Mouse (Mus musculus) liver, adult 2 months (tissue): Measurements from ENCODE around the gene Hexa. TPM values are rescaled to one million over a fixed set of nuclear protein-coding genes. Genes with fewer than 3 reads are reported as not detected.

ENCODE experiments used
- DNase-seq: peaks from one replicate; pipeline ENCODE4 v3.0.0-alpha.2; 2011; ENCODE audit warnings: low read depth, low spot score; ENCODE audit errors: extremely low read depth
- H3K27ac ChIP-seq: fragments of 200-500 bp; replicated peaks from 2 replicates; pipeline ENCODE4 v1.5.1; 2012; ENCODE audit warnings: low read depth, mild to moderate bottlenecking, control low read depth, inconsistent platforms, low read length; ENCODE audit not compliant: insufficient read depth
- H3K27me3 ChIP-seq: fragments of 200-500 bp; 2 replicates; pipeline ENCODE4 v1.6.1; 2012; ENCODE audit warnings: mild to moderate bottlenecking, moderate library complexity, low read length, inconsistent platforms; ENCODE audit not compliant: control insufficient read depth, insufficient read depth
- H3K36me3 ChIP-seq: fragments of 200-500 bp; 2 replicates; pipeline ENCODE4 v1.6.1; 2012; ENCODE audit warnings: low read length, inconsistent platforms; ENCODE audit not compliant: control insufficient read depth, insufficient read depth
- H3K4me1 ChIP-seq: fragments of 200-500 bp; 2 replicates; pipeline ENCODE4 v1.6.1; 2011; ENCODE audit warnings: low read length; ENCODE audit not compliant: control insufficient read depth, insufficient read depth
- H3K4me3 ChIP-seq: fragments of 200-500 bp; 2 replicates; pipeline ENCODE4 v1.5.1; 2011; ENCODE audit warnings: low read depth, mild to moderate bottlenecking, control low read depth, low read length, moderate library complexity; ENCODE audit not compliant: insufficient read depth
- H3K79me2 ChIP-seq: fragments of 200-500 bp; 2 replicates; pipeline ENCODE4 v1.6.1; 2012; ENCODE audit warnings: inconsistent platforms, mild to moderate bottlenecking, low read length, moderate library complexity; ENCODE audit not compliant: control insufficient read depth, insufficient read depth
- H3K9ac ChIP-seq: fragments of 200-500 bp; 2 replicates; pipeline ENCODE4 v1.6.1; 2012; ENCODE audit warnings: low read depth, mild to moderate bottlenecking, control low read depth, inconsistent platforms, low read length
- CTCF ChIP-seq: fragments of 200-500 bp; IDR thresholded peaks from 2 replicates; pipeline ENCODE4 v1.5.1; 2011; ENCODE audit warnings: low read depth, low read length, control low read depth
- POLR2A ChIP-seq: fragments of 200-500 bp; IDR thresholded peaks from 2 replicates; pipeline ENCODE4 v1.6.1; 2011; ENCODE audit warnings: low read length, control low read depth; ENCODE audit not compliant: insufficient read depth; ENCODE audit errors: extremely low read depth
- WGBS: fragments of 180-500 bp; shearing (Covaris S2); methylation state at CpG from one replicate; pipeline ENCODE4 v1.1.7; 2018; 5-methylcytosine and 5-hydroxymethylcytosine counted together
- polyA plus RNA-seq: library from polyadenylated mRNA; depleted of rRNA; stranded (reverse); fragments of >200 nt; gene quantifications from 2 replicates; pipeline ENCODE4 v1.2.3, GENCODE M21; 2012
- total RNA-seq: library from RNA; depleted of rRNA; stranded (reverse); fragments of >200 nt; gene quantifications from 2 replicates; pipeline ENCODE4 v1.2.3, GENCODE M21; 2014

Gene Hexa
- total and polyA plus RNA-seq, 2 experiments, result 39.6 to 46.2 TPM

GRCm38 (mm10) chr9:59547869-59548268, 8.5 kb downstream of the Hexa start:
- peaks cover 11% of the 10 kb centered on the region; the same call in 1 of the 2 replicates for H3K4me1 ChIP-seq
- H3K27me3 ChIP-seq, result no peaks in the 10 kb centered on the region
- no peak overlapping the region for H3K9ac ChIP-seq
- H3K36me3 ChIP-seq, result no peaks in the 10 kb centered on the region
- no peak overlapping the region for H3K4me3 ChIP-seq
- no peak overlapping the region for H3K27ac ChIP-seq
- no peak for TF ChIP-seq CTCF
- WGBS, result 80% methylated on average over 1 of the region's 1 CpGs
- DNase-seq, result no peak
- peaks cover 8% of the 10 kb centered on the region; the same call in 1 of the 2 replicates for H3K79me2 ChIP-seq

GRCm38 (mm10) chr9:59548961-59549487, 9.7 kb downstream of the Hexa start:
- TF ChIP-seq POLR2A (no peak), CTCF (no peak)
- no peak overlapping the region for H3K9ac ChIP-seq
- DNase-seq, result no peak
- peaks cover 9% of the 10 kb centered on the region; the same call in 1 of the 2 replicates for H3K4me1 ChIP-seq
- no peak overlapping the region for H3K4me3 ChIP-seq
- no peaks in the 10 kb centered on the region for H3K27me3 ChIP-seq
- no peak overlapping the region for H3K27ac ChIP-seq
- no peaks in the 10 kb centered on the region for H3K36me3 ChIP-seq
- peaks cover 8% of the 10 kb centered on the region; the same call in 1 of the 2 replicates for H3K79me2 ChIP-seq
- 90% methylated on average over 2 of the region's 2 CpGs for WGBS

GRCm38 (mm10) chr9:59550077-59550476, 10.7 kb downstream of the Hexa start:
- Histone ChIP-seq H3K4me3 (no peak overlapping the region), H3K79me2 (peaks cover 8% of the 10 kb centered on the region; the same call in 1 of the 2 replicates), H3K27ac (no peak overlapping the region), H3K4me1 (peaks cover 9% of the 10 kb centered on the region; the same call in 1 of the 2 replicates), H3K9ac (no peak overlapping the region), H3K36me3 (no peaks in the 10 kb centered on the region), H3K27me3 (no peaks in the 10 kb centered on the region)
- DNase-seq, result no peak
- 91% methylated on average over 4 of the region's 4 CpGs for WGBS
- TF ChIP-seq CTCF, result no peak
- no peak for TF ChIP-seq POLR2A

GRCm38 (mm10) chr9:59551017-59551416, 11.7 kb downstream of the Hexa start:
- peak; percentile 28 for DNase-seq
- Histone ChIP-seq H3K9ac (no peak overlapping the region), H3K27ac (no peak overlapping the region), H3K79me2 (peaks cover 8% of the 10 kb centered on the region; the same call in 1 of the 2 replicates), H3K4me1 (peaks cover 9% of the 10 kb centered on the region; the same call in 1 of the 2 replicates), H3K36me3 (no peaks in the 10 kb centered on the region), H3K27me3 (no peaks in the 10 kb centered on the region), H3K4me3 (no peak overlapping the region)
- TF ChIP-seq CTCF (no peak), POLR2A (no peak)
- WGBS, result 76% methylated on average over 5 of the region's 5 CpGs

- Histone ChIP-seq H3K4me3 (no peak overlapping the region), H3K36me3 (peaks cover 2% of the 10 kb centered on the region; the same call in 1 of the 2 replicates), H3K79me2 (peaks cover 6% of the 10 kb centered on the region; the same call in 1 of the 2 replicates), H3K9ac (no peak overlapping the region), H3K4me1 (peaks cover 9% of the 10 kb centered on the region; the same call in 1 of the 2 replicates), H3K27ac (no peak overlapping the region), H3K27me3 (no peaks in the 10 kb centered on the region)
- TF ChIP-seq CTCF (no peak), POLR2A (no peak)
- WGBS, result 13% methylated on average over 3 of the region's 3 CpGs
- DNase-seq, result peak; percentile 93
Measured at GRCm38 (mm10) chr9:59551620-59552031, 12.3 kb downstream of the Hexa start.

GRCm38 (mm10) chr9:59552610-59553009, 13.3 kb downstream of the Hexa start:
- no peak for DNase-seq

More at GRCm38 (mm10) chr9:59552610-59553009, 13.3 kb downstream of the Hexa start:
- no peak overlapping the region for H3K27ac ChIP-seq
- no peaks in the 10 kb centered on the region for H3K79me2 ChIP-seq
- H3K27me3 ChIP-seq, result no peaks in the 10 kb centered on the region
- WGBS, result 94% methylated on average over 5 of the region's 5 CpGs
- no peak overlapping the region for H3K4me3 ChIP-seq
- H3K9ac ChIP-seq, result no peak overlapping the region
- H3K4me1 ChIP-seq, result peaks cover 9% of the 10 kb centered on the region; the same call in 1 of the 2 replicates
- H3K36me3 ChIP-seq, result peaks cover 9% of the 10 kb centered on the region
- TF ChIP-seq CTCF (no peak), POLR2A (no peak)
